12 mouse cellular contexts compared by ENCODE assay signal in genomic region chr5:144381782-144382181, GRCm38 (mm10). TPM values are rescaled to one million over a fixed set of nuclear protein-coding genes. Genes with fewer than 3 reads are reported as not detected.
DNase-seq lines count a peak whose midpoint lies in the region; ATAC-seq and TF ChIP-seq lines count a peak whose summit lies in the region.
"Had no signal": no experiment of that assay in that cellular context is flagged by ENCODE, and none has a peak within 500 bp of the region (broad histone marks: within the 10 kb centered on the region; RNA-seq: fewer than 3 reads in every experiment).

No protein-coding gene starts in this region.

- H3K36me3 ChIP-seq in liver, postnatal 0 days (replicated peaks; ENCODE audit: insufficient read depth, low read length), result no peaks in the 10 kb centered on the region
- H3K36me3 ChIP-seq in liver, embryonic 11.5 days (ENCODE audit: control insufficient read depth, insufficient read depth, low read length), result no peaks in the 10 kb centered on the region
- H3K36me3 ChIP-seq: forebrain, embryonic 15.5 days; limb, embryonic 10.5 days; midbrain, embryonic 10.5 days had no signal

- H3K9me3 ChIP-seq in liver, postnatal 0 days (ENCODE audit: low read length), result peaks cover 4% of the 10 kb centered on the region
- 0 out of 2 replicates have a peak, but pooled peaks cover 2% of the 10 kb centered on the region for H3K9me3 ChIP-seq in liver, embryonic 11.5 days (ENCODE audit: control insufficient read depth, low read length)
- H3K9me3 ChIP-seq: forebrain, embryonic 15.5 days; limb, embryonic 10.5 days had no signal

- ATAC-seq in liver, postnatal 0 days, result no peak
- ATAC-seq in liver, embryonic 11.5 days (replicated peaks; ENCODE audit: low FRiP score), result no peak
- ATAC-seq in Patski, result peak; percentile 38
- ATAC-seq in megakaryocyte, adult 5-6 weeks (ENCODE audit: poor library complexity, severe bottlenecking), result peak; percentile 45
- ATAC-seq: forebrain, embryonic 15.5 days had no signal

- H3K9ac ChIP-seq in liver, postnatal 0 days (replicated peaks), result no peak overlapping the region
- H3K9ac ChIP-seq in liver, embryonic 11.5 days (ENCODE audit: low read depth, low read length), result no peak overlapping the region
- H3K9ac ChIP-seq: forebrain, embryonic 15.5 days; hindbrain, embryonic 14.5 days had no signal

- H3K27me3 ChIP-seq in liver, postnatal 0 days (ENCODE audit: insufficient read depth, low read length), result no peaks in the 10 kb centered on the region
- no peaks in the 10 kb centered on the region for H3K27me3 ChIP-seq in liver, embryonic 11.5 days (replicated peaks; ENCODE audit: control insufficient read depth, insufficient read depth, low read length)
- no peaks in the 10 kb centered on the region for H3K27me3 ChIP-seq in Patski
- H3K27me3 ChIP-seq: forebrain, embryonic 15.5 days had no signal

- no peak overlapping the region for H3K4me2 ChIP-seq in liver, postnatal 0 days (ENCODE audit: low read depth, low read length)
- H3K4me2 ChIP-seq in liver, embryonic 11.5 days, result no peak overlapping the region
- H3K4me2 ChIP-seq: forebrain, embryonic 15.5 days; hindbrain, embryonic 14.5 days had no signal

- POLR2A ChIA-PET in Patski (lab: Charles Lee), result no interaction called here

- no peaks in the 10 kb centered on the region for H3K4me1 ChIP-seq in liver, postnatal 0 days (ENCODE audit: insufficient read depth)
- H3K4me1 ChIP-seq in liver, embryonic 11.5 days (replicated peaks; ENCODE audit: control insufficient read depth, insufficient read depth, low read length), result no peaks in the 10 kb centered on the region
- H3K4me1 ChIP-seq: forebrain, embryonic 15.5 days; limb, embryonic 10.5 days; midbrain, embryonic 10.5 days had no signal

- no peak overlapping the region for H3K4me3 ChIP-seq in liver, postnatal 0 days (ENCODE audit: low read depth, low read length)
- H3K4me3 ChIP-seq in liver, embryonic 11.5 days (ENCODE audit: low read depth, low read length), result no peak overlapping the region
- H3K4me3 ChIP-seq: forebrain, embryonic 15.5 days; limb, embryonic 10.5 days; midbrain, embryonic 10.5 days had no signal

- WGBS in liver, postnatal 0 days (ENCODE audit: insufficient replicate concordance), result 73% methylated on average over 3 of the region's 3 CpGs
- WGBS in liver, embryonic 11.5 days, result 69% methylated on average over 3 of the region's 3 CpGs

- CTCF ChIA-PET in Patski (lab: Charles Lee), result interaction anchor here (1.0 to 1.8 kb wide), 7 partner anchors 11 to 175 kb away, joined by 3 to 5 read pairs (median 3); no protein-coding TSS in a partner anchor

- TF ChIP-seq EP300 in liver, postnatal 0 days (IDR thresholded peaks at IDR 0.05; ENCODE audit: low read depth), result no peak

- in situ Hi-C loops in Patski (cut with MboI; ENCODE audit: low pct_unique_long_range_greater_than_20kb), result no loop called here

- no peak overlapping the region for H3K27ac ChIP-seq in liver, postnatal 0 days (ENCODE audit: low read depth)
- no peak overlapping the region for H3K27ac ChIP-seq in liver, embryonic 11.5 days (ENCODE audit: low read depth, low read length)
- H3K27ac ChIP-seq: forebrain, embryonic 15.5 days; hindbrain, embryonic 14.5 days; limb, embryonic 10.5 days; midbrain, embryonic 10.5 days had no signal

- TF ChIP-seq CTCF in liver, postnatal 0 days (IDR thresholded peaks at IDR 0.05; ENCODE audit: low read depth), result peak; percentile 50
- peak; percentile 81 for TF ChIP-seq CTCF in Patski (IDR thresholded peaks at IDR 0.05)

- DNase-seq in heart, adult 8-10 months (ENCODE audit: low spot score), result peak; percentile 11
- DNase-seq in heart, adult 9 months (ENCODE audit: low spot score in 2 of 2), result no peak
- DNase-seq in liver, postnatal 0 days, result no peak
- no peak for DNase-seq in liver, embryonic 11.5 days (ENCODE audit: low spot score)
- DNase-seq in Patski (ENCODE audit: low read depth, low spot score), result no peak
- DNase-seq in right cerebral cortex, adult 18-20 months, result no peak
- no peak for DNase-seq in embryo, embryonic 9.5 days (ENCODE audit: extremely low spot score)

RNA-seq across cellular contexts. Expression of gene Baiap2l1, which starts 23.9 kb away (rescaled TPM):
- 10 to 100 TPM in 1 of 4 experiments, 1 to 10 TPM in 3; 6.4 to 10.6 (median 8.3) TPM for total RNA-seq in heart, adult 8-10 months (2022)
- polyA plus RNA-seq in liver, postnatal 0 days (2015; fragmentation: Nextera tagmentation; extraction: Ambion mirVana), result 12.3 and 13.3 TPM in 2 replicates
- 6.8 and 8.2 TPM in 2 replicates for polyA plus RNA-seq in liver, embryonic 11.5 days (2014; fragmentation: Nextera tagmentation; extraction: Ambion mirVana)
- 20.9 TPM for polyA plus RNA-seq in Patski (2021)
- not detected in 2 replicates for total RNA-seq in megakaryocyte, adult 5-6 weeks (2015)
- not detected in 2 replicates for total RNA-seq in megakaryocyte, adult 5-6 weeks (2017)

Comparison
In these comparisons a context has a peak if more than half of its experiments do, and no peak if none do; other contexts are left out.
1. ATAC-seq: peak in Patski (single experiment) and megakaryocyte, adult 5-6 weeks (single experiment); none in liver, postnatal 0 days (single experiment) and liver, embryonic 11.5 days (single experiment).